Mouse (Mus musculus) liver, embryonic 13.5 days (tissue): Measurements from ENCODE around the gene Kif20b. TPM values are rescaled to one million over a fixed set of nuclear protein-coding genes. Genes with fewer than 3 reads are reported as not detected.

Source experiments
- ATAC-seq: fragments of 200-750 bp; cut with Nextera tagmentation; 2 replicates; pipeline ENCODE4 v1.8.0; 2017; ENCODE audit warnings: low read depth, mild to moderate bottlenecking, moderate number of reproducible peaks, moderate library complexity
- DNase-seq: peaks from one replicate; pipeline ENCODE4 v3.0.0; 2022
- H3K27ac ChIP-seq: fragments of 300-500 bp; sonication (generic); 2 replicates; pipeline ENCODE4 v1.5.1; 2015; ENCODE audit warnings: moderate library complexity, mild to moderate bottlenecking, inconsistent platforms
- H3K27me3 ChIP-seq: fragments of 300-500 bp; sonication (generic); 2 replicates; pipeline ENCODE4 v1.6.1; 2015; ENCODE audit warnings: mild to moderate bottlenecking, inconsistent platforms
- H3K36me3 ChIP-seq: fragments of 300-500 bp; sonication (generic); 2 replicates; pipeline ENCODE4 v1.6.1; 2015; ENCODE audit warnings: mild to moderate bottlenecking, inconsistent platforms
- H3K4me1 ChIP-seq: fragments of 300-500 bp; sonication (generic); replicated peaks from 2 replicates; pipeline ENCODE4 v1.6.1; 2015; ENCODE audit warnings: inconsistent platforms
- H3K4me2 ChIP-seq: fragments of 300-500 bp; sonication (generic); 2 replicates; pipeline ENCODE4 v1.6.1; 2015; ENCODE audit warnings: inconsistent platforms, mild to moderate bottlenecking, moderate library complexity
- H3K4me3 ChIP-seq: fragments of 300-500 bp; sonication (generic); replicated peaks from 2 replicates; pipeline ENCODE4 v1.5.1; 2015; ENCODE audit warnings: mild to moderate bottlenecking, inconsistent platforms
- H3K9ac ChIP-seq: fragments of 300-500 bp; sonication (generic); 2 replicates; pipeline ENCODE4 v1.6.1; 2015; ENCODE audit warnings: mild to moderate bottlenecking, inconsistent platforms
- H3K9me3 ChIP-seq: fragments of 300-500 bp; sonication (generic); replicated peaks from 2 replicates; pipeline ENCODE4 v1.6.1; 2016; ENCODE audit warnings: inconsistent platforms
- WGBS: fragments of 180-500 bp; shearing (Covaris S2); methylation state at CpG from one replicate; pipeline ENCODE4 v1.1.7; 2015; ENCODE audit not compliant: insufficient replicate concordance; 5-methylcytosine and 5-hydroxymethylcytosine counted together
- polyA plus RNA-seq: library from polyadenylated mRNA; unstranded; fragments of >200 nt; fragmentation: Nextera tagmentation; extraction: Ambion mirVana; gene quantifications from 2 replicates; pipeline ENCODE4 v1.2.1, GENCODE M21; 2015

Gene Kif20b
- polyA plus RNA-seq, 1 experiment from 2014 or later, result 40.0 TPM

DNA sequence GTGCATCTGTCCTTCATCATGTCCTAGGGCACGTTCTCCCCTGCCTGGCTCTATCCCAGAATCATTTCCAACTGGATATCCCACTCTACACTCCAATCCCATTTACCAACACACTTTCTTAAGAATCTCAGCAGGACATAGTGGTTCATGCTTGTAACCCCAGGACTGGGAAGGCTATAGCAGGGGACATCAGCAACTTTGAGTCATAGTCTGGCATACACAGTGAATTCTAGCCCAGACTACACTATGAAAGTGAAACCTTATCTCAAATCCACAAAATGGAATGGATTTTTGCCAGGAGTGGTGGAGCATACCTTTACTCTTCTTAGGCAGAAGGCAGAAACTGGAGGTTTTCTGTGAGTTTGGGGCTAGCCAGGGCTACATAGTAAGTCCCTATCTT is 30.6 kb upstream of the Kif20b start:
- Histone ChIP-seq H3K27me3 (no peaks in the 10 kb centered on the region), H3K9ac (no peak overlapping the region), H3K4me1 (0 out of 2 replicates have a peak, but pooled peaks cover 3% of the 10 kb centered on the region), H3K4me2 (no peak overlapping the region), H3K4me3 (no peak overlapping the region), H3K27ac (no peak overlapping the region), H3K9me3 (no peaks in the 10 kb centered on the region), H3K36me3 (no peaks in the 10 kb centered on the region)
- DNase-seq (no peak), ATAC-seq (no peak)
- 68% methylated on average over 1 of the region's 1 CpGs for WGBS

DNA sequence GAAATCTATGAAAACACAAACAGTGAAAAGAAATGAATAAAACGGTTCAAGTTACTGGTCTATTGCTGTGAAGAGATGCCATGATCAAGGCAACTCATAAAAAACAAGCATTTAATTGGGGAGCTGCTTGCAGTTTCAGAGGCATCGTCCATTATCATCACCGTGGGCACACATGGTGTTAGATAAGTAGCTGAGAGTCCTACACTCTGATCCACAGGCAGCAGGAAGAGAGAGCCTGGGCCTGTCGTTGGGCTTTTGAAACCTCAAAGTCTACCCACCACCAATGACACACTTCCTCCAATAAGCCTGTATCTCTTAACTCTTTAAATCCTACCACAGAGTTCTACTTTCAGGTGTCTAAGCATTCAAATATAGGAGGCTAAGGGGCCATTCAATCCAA is 27.1 kb upstream of the Kif20b start:
- H3K9ac ChIP-seq, result no peak overlapping the region
- H3K4me3 ChIP-seq, result no peak overlapping the region
- ATAC-seq (no peak), DNase-seq (no peak)
- 25% methylated on average over 4 of the region's 4 CpGs for WGBS
- no peak overlapping the region for H3K4me2 ChIP-seq
- H3K27ac ChIP-seq, result no peak overlapping the region
- 0 out of 2 replicates have a peak, but pooled peaks cover 3% of the 10 kb centered on the region for H3K4me1 ChIP-seq
- no peaks in the 10 kb centered on the region for H3K27me3 ChIP-seq
- H3K36me3 ChIP-seq, result no peaks in the 10 kb centered on the region
- H3K9me3 ChIP-seq, result no peaks in the 10 kb centered on the region

DNA sequence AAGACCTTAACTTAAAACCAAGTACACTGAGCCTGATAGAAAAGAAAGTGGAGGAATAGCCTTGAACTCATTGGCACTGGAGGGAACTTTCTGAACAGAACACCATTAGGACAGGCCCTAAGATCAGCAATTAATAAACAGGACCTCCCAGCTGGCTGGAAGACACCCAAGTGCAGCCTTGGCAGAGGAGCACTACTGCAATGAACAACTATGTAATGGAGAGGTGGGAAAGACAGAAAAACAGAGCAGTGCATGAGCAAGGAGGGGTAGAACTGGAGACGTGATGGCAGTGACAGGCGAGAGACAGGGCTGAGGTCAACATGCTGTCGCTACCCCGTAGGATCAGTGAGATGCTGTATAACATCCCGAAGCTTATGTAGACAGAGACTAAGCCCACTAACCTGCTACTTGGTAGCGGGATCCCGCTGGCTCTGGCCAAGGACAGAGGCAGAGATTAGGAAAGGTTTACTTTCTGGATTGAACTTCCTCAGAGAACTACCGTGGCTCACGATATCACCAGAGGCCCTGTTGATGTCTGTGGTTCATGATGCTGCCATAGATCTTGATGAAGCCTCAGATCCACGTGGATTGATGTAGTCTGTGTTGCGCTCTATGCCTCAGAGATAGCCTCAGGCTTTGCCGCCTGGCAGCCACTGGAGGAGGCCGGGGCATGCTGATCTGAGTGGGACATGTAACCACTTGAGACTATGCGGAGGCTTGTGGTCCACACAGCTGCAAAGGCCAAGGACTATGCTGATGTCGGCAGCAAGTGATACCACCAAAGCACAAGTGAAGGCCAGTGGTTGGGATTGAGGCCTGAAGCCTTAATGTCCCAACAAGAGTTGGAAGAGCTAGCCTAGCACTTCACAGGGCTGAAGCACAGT is 24.8 kb upstream of the Kif20b start:
- Histone ChIP-seq H3K36me3 (no peaks in the 10 kb centered on the region), H3K9ac (no peak overlapping the region), H3K9me3 (no peaks in the 10 kb centered on the region), H3K27ac (no peak overlapping the region), H3K4me1 (no peaks in the 10 kb centered on the region), H3K4me2 (no peak overlapping the region), H3K27me3 (no peaks in the 10 kb centered on the region), H3K4me3 (no peak overlapping the region)
- DNase-seq, result no peak
- 71% methylated on average over 15 of the region's 15 CpGs for WGBS
- no peak for ATAC-seq

DNA sequence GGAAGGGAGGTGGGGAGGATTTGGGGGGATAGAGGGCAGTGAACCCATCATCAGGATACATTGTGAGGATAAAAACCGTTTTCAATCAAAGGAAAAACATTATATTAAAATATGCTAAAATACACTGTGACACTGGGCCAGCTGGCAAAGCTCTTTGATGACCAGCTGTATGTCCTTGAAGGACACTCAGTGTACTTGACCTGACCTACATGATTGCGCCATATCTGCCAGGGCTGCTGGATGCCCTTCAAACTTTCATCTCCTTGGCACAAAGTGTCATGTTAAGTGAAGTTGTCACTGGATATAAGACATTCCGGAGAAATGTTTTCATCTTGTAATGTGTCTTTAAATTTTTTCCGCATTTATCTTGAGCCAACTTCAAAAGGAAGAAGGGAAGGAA is 23.2 kb upstream of the Kif20b start:
- Histone ChIP-seq H3K9ac (no peak overlapping the region), H3K4me1 (no peaks in the 10 kb centered on the region), H3K9me3 (no peaks in the 10 kb centered on the region), H3K4me2 (no peak overlapping the region), H3K36me3 (no peaks in the 10 kb centered on the region), H3K27me3 (no peaks in the 10 kb centered on the region), H3K27ac (no peak overlapping the region), H3K4me3 (no peak overlapping the region)
- DNase-seq, result no peak
- 83% methylated on average over 4 of the region's 4 CpGs for WGBS
- ATAC-seq, result no peak

DNA sequence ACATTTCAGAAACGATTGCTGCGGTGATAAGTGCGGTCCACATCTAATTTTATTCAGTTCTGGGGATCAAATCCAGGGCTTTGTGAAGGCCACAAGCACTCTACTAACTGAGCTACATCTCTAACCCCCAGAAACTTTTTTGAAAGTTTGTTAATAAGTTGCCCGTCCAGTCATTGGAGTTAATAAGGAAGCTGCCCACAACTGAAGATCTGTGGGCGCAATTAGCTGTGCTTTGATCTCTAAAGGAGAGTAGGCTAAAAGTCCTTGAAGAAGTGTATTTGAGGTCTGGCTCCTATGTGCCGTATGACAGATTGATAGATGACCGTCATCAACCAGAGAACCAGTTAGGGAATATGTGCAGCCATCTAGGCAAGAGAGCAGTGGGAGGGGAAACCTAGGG is 20.9 kb upstream of the Kif20b start:
- no peaks in the 10 kb centered on the region for H3K27me3 ChIP-seq
- peaks cover 8% of the 10 kb centered on the region; the same call in 1 of the 2 replicates for H3K4me1 ChIP-seq
- ATAC-seq, result no peak
- no peak for DNase-seq
- 85% methylated on average over 7 of the region's 7 CpGs for WGBS
- H3K4me2 ChIP-seq, result no peak overlapping the region
- no peak overlapping the region for H3K27ac ChIP-seq
- no peaks in the 10 kb centered on the region for H3K9me3 ChIP-seq
- no peak overlapping the region for H3K4me3 ChIP-seq
- no peaks in the 10 kb centered on the region for H3K36me3 ChIP-seq
- no peak overlapping the region for H3K9ac ChIP-seq

DNA sequence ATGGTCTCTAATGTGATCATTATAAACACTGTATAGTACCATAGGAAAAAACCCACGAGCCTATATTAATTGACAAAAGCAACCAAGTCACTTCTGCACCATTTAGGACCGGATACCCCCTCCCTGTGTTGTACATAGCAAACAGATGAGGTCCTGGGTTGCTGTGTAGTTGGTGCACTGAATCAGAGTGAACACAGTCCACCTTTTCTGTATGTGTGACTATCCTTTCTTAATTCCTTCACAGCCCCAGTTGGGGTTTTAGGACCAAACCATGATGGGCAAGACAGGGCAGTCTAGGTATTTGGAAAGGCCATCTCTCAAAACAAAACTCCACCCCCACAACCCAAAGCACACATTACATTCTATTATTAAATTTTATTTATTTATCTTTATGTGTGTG is 20.4 kb upstream of the Kif20b start:
- ATAC-seq, result no peak
- no peak overlapping the region for H3K27ac ChIP-seq
- no peak overlapping the region for H3K4me3 ChIP-seq
- H3K9me3 ChIP-seq, result no peaks in the 10 kb centered on the region
- H3K4me1 ChIP-seq, result peaks cover 8% of the 10 kb centered on the region; the same call in 1 of the 2 replicates
- no peaks in the 10 kb centered on the region for H3K27me3 ChIP-seq
- 76% methylated on average over 2 of the region's 2 CpGs for WGBS
- H3K4me2 ChIP-seq, result no peak overlapping the region
- no peaks in the 10 kb centered on the region for H3K36me3 ChIP-seq
- no peak overlapping the region for H3K9ac ChIP-seq
- no peak for DNase-seq

DNA sequence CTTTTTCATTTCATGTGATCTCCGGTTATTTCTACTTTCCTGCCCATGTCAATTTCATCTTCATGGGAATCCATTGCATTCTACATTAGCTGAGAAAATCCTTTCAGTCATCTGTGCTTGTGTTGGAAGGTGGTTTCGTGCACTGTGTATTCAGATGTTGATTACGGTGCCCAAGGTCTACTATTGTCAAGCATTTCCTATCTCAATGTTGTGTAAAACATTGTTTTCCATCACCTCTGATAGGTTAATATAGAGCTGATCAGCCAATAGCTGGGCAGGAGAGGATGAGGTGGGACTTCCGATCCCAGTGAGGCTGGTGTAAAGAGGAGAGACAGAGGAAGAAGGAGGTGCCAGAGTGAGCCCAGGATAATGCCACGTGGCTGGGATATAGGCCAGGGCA is 18.1 kb upstream of the Kif20b start:
- Histone ChIP-seq H3K4me3 (no peak overlapping the region), H3K9me3 (no peaks in the 10 kb centered on the region), H3K9ac (no peak overlapping the region), H3K27me3 (no peaks in the 10 kb centered on the region), H3K27ac (no peak overlapping the region), H3K4me2 (no peak overlapping the region), H3K4me1 (peaks cover 8% of the 10 kb centered on the region; the same call in 1 of the 2 replicates), H3K36me3 (no peaks in the 10 kb centered on the region)
- WGBS, result 70% methylated on average over 5 of the region's 5 CpGs
- ATAC-seq (no peak), DNase-seq (no peak)

DNA sequence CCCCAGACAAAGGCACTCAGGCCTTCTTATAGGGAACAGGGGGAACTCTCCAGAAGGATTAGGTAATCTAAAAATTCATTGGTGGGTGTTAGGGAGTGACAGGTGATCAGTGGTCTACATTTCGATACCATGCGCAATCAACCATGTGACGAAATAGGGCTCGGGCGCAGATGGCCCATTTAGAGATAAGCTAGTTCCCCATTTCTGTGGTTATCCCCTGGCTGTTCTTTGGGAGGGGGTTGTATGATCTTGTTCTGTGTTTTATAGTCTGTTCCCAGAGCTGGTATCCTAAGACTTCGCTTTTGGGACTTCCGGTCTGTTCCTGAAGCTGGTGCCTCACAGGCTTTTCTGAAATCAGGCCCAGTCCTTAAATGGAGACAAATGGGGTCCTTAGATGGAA is 16.7 kb upstream of the Kif20b start:
- H3K27ac ChIP-seq, result no peak overlapping the region
- no peaks in the 10 kb centered on the region for H3K9me3 ChIP-seq
- peaks cover 8% of the 10 kb centered on the region; the same call in 1 of the 2 replicates for H3K4me1 ChIP-seq
- H3K9ac ChIP-seq, result no peak overlapping the region
- DNase-seq (no peak), ATAC-seq (no peak)
- WGBS, result 26% methylated on average over 7 of the region's 7 CpGs
- H3K27me3 ChIP-seq, result no peaks in the 10 kb centered on the region
- no peak overlapping the region for H3K4me2 ChIP-seq
- H3K36me3 ChIP-seq, result no peaks in the 10 kb centered on the region
- no peak overlapping the region for H3K4me3 ChIP-seq

DNA sequence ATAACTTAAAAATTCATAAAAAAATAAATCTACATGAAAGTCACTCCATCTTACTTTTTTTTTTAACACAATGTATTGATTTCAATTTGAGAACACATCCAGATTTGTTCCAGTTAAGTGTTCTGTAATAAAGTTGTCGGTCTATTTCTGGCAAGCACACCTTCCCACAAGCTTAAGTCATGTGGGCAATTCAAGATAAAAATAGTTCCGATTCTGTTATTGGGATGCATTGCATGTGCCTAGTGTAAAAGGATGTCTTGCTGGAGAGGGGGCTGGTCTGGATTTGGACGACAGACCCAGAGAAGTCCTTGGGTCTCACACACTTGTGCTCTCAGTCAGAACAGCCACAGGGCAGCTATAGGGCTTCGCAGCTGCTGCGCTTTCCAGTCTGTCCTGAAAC is 15.4 kb upstream of the Kif20b start:
- Histone ChIP-seq H3K9me3 (no peaks in the 10 kb centered on the region), H3K4me3 (no peak overlapping the region), H3K4me2 (no peak overlapping the region), H3K9ac (no peak overlapping the region), H3K36me3 (no peaks in the 10 kb centered on the region), H3K27me3 (no peaks in the 10 kb centered on the region), H3K4me1 (peaks cover 8% of the 10 kb centered on the region; the same call in 1 of the 2 replicates), H3K27ac (no peak overlapping the region)
- DNase-seq (no peak), ATAC-seq (no peak)
- 48% methylated on average over 5 of the region's 5 CpGs for WGBS

DNA sequence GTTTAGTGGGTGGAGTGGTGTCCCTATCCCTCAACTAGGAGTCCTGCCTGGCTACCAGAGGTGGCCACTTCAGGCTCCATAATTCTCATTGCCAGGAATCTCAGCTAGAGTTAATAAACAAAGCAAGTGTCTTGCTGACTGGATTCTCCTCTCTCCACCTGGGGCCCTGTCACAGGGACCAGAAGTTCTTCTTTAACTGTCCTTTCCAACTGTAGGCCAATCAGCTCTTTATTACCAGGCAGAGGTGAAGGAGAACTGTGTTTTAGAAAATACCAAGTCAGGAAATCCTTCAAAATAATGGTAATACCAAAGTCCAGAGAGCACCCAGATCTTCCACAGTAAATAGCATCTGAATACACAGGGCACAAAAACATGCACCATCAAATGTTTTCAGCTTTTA is 9.8 kb upstream of the Kif20b start:
- ATAC-seq (no peak), DNase-seq (no peak)
- Histone ChIP-seq H3K4me2 (no peak overlapping the region), H3K9ac (no peak overlapping the region), H3K27me3 (no peaks in the 10 kb centered on the region), H3K4me1 (no peaks in the 10 kb centered on the region), H3K36me3 (no peaks in the 10 kb centered on the region), H3K9me3 (no peaks in the 10 kb centered on the region), H3K4me3 (no peak overlapping the region), H3K27ac (no peak overlapping the region)

DNA sequence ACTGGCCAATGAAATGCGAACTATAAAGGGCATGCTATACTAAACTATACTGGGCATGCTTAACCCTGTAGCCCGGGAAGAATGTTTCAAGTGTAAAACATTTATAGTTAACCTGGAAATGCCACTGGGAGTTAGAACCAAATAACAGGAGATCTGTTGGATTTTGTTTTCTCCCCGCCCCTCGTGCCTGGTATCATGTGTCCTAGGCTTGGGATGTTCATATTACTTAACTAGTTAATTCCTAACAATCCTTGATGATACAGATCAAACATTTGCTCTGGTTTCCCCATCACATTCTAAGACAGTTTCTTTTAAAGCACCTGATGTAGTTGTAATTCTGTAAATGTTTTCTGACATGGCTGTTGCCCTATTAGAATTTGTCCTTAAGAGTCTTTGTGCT is 2.1 kb upstream of the Kif20b start:
- Histone ChIP-seq H3K9ac (no peak overlapping the region), H3K4me2 (no peak overlapping the region), H3K27me3 (no peaks in the 10 kb centered on the region), H3K36me3 (peaks cover 11% of the 10 kb centered on the region), H3K27ac (no peak overlapping the region), H3K9me3 (no peaks in the 10 kb centered on the region), H3K4me3 (no peak overlapping the region), H3K4me1 (peaks cover 17% of the 10 kb centered on the region)
- DNase-seq (no peak), ATAC-seq (no peak)
- WGBS, result 76% methylated on average over 4 of the region's 4 CpGs

DNA sequence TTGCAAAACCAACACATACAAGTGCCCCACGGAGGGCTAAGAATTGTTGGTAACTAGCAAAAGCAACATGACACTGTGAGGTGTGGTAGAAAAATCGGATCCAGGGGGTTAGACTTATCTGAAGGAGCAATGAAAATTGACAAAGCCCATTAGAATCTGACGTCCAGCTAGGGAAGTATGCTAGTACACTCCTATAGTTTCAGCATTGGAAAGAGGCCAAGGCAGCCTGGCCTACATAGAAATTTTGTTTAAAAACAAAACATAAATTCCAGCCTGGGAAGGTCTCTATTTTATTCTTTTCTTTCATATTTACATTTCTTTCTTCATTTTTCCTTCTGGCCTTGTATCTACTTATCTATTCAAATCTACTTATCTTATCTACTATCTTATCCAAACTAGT is 1.6 kb upstream of the Kif20b start:
- DNase-seq, result no peak
- Histone ChIP-seq H3K36me3 (peaks cover 15% of the 10 kb centered on the region), H3K27me3 (no peaks in the 10 kb centered on the region), H3K27ac (no peak overlapping the region), H3K4me3 (no peak overlapping the region), H3K4me1 (peaks cover 17% of the 10 kb centered on the region), H3K4me2 (no peak overlapping the region), H3K9ac (no peak overlapping the region), H3K9me3 (no peaks in the 10 kb centered on the region)
- ATAC-seq, result no peak
- WGBS, result 54% methylated on average over 3 of the region's 3 CpGs
